Mouse (Mus musculus) erythroblast, embryonic 14.5 days (primary cell): ENCODE measurements around the gene Ccpg1os.

Experiments used
- GATA1 ChIP-seq: IDR thresholded peaks from 2 replicates; pipeline ENCODE4 v1.6.1; 2012; ENCODE audit warnings: low read length, inconsistent platforms, mixed read lengths
- TAL1 ChIP-seq: IDR thresholded peaks from 3 replicates; pipeline ENCODE4 v1.6.1; 2012; ENCODE audit warnings: low read length, inconsistent platforms, mixed read lengths

DNA sequence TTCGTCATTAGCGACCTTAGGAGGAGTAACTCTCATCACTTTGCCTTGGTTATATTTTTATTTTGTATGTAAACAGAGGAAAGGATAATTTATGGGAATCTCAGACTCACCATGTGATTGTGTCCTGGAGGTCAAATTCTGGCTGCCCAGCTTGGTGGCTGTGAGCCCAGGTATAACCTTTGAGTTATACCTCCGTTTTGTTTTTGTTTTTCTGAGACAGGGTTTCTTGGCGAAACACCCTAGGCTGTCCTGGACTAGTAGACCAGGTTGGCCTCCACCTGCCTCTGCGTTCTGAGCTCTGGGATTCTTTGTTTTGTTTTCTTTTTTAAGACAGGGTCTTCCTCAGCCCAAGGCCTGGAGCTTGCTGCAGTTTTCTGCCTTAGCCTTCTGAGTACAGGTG, 3.5 kb upstream of the Ccpg1os start:
- TF ChIP-seq TAL1 (no peak), GATA1 (no peak)
